Mouse (Mus musculus): ENCODE data around the gene Park7.

Gene Park7

DNA sequence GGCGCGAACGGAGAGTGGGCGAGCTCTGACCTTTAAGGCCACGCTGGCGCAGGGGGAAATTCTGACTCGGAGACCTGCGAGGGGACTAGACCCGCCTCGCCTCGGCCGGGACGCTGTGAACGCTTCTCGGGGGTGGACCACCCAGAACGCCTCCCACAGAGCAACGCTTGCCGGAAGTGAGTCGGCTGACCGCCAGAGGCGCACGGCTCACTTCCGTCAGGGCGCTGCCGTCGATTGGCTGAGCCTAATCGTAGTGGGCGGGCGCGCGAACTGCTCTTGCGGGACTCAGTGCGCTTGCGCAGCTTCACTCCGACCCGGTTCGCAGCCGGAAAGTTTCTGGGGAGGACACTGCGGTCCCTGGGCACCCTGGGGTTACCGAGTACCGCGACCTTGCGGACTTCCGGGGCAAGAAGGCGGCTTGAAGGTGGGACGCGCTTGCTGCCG lies at the start of gene Park7, which contains the start of gene Tnfrsf9:
Gene Park7 (minus strand): TSS at position 148 of the 444 bp plus-strand sequence.
Gene Tnfrsf9 (plus strand): TSS at position 273 of the 444 bp plus-strand sequence.
- DNase-seq = peak; percentile 97 to 98

DNA sequence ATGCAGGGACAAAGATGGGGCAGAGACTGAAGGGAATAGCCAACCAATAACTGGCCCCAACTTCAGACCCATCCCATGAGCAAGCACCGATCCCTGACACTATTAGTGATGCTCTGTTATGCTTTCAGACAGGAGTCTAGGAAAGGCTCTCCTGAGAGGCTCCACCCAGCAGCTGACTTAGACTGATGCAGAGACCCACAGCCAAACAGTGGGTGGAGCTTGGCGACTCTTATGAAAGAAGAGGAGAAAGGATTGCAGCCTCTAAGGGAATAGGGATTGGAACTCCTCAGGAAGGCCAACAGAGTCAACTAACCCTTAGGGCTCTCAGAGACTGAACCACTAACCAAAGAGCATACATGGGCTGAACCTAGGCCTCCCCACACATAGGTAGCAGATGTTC lies 49.5 kb upstream of the Park7 start:
- DNase-seq = no peak

DNA sequence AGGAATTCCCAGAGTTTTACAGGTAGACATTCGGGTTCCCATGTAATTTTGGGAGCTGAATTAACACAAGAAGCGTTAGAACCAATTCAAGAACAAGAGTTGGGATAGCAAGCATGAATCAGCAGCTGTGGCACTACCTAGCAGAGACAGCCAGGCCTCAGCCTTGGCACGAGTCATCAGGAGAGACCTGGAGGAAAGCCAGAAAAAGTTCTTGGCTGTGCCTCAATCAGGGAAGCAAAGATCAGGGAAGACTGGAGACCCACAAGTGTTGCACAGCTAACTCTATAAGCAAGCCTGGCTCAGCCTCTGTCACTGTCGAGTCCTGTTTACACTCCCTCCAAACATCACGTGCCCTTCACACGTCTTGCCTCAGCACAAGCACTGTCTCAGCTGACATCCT lies 48.0 kb upstream of the Park7 start:
- DNase-seq = no peak

DNA sequence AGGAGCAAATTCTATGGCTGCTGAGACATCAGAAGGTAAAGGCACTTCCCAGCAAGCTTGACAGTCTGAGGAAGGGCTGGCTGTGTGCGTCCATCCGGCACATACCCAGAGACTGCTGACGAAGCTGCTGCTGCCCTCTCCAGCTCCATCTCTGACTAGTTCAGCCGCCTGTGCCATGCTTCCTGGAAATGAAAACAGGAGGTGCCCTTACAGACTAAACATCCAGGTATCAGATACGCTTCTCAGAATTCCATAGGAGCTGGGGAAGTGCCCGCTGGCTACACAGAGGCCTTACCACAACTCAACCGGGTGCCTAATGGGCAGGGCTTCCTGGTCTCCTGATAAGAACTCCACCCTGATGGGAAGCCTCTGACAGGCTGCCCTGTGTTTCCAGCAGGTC lies 44.3 kb upstream of the Park7 start:
- DNase-seq = no peak

DNA sequence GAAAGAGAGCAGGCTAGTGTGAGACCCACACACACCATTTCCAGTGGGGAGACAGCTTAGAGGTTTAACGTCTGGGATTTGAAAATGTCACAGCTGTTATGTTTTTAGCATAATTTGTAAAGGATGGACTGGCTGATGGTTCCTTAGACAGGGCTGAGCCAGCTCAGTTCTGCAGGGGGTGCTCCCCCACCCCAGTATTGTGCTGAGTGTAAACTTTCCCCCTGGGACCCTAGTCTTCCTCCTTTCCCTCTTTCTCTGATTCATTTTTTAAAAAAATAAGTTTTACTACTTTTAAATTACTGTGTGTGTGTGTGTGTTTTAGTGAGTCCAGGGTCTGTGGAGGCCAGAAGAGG lies 42.8 kb upstream of the Park7 start:
- no peak for DNase-seq

DNA sequence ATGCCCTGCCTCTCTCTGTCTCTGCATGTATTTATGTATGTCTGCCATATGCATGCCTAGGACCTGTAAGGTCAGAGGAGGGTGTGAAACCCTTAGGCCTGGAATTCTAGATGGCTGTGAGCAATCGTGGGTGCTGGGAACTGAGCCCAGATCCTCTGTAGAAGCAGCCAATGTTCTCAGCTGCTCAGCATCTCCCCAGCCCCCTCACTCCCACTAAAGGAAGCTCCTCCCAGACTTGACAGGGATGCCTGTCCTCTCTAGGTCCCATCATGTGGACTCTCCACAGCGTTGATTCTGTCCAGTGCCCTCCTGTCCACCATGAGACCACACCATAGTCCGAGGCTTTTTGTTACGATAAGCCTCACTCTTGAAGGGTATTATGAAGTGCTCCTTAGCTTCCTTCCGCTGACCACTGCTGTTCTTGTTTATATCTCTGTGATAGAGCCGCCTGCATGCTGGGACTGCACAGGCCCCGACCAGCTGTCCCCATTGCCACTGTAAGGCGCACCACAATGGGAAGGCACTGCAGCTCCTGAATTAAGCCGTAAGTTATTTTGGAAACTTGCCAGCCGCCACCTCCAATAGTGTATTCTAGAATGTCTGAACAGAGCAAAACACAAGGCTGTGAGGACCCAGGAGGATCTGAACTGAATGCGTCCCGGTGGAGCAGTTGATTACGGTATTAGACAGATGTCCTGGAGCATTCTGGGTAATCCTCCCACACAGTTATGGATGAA lies 42.3 kb upstream of the Park7 start:
- no peak for DNase-seq

DNA sequence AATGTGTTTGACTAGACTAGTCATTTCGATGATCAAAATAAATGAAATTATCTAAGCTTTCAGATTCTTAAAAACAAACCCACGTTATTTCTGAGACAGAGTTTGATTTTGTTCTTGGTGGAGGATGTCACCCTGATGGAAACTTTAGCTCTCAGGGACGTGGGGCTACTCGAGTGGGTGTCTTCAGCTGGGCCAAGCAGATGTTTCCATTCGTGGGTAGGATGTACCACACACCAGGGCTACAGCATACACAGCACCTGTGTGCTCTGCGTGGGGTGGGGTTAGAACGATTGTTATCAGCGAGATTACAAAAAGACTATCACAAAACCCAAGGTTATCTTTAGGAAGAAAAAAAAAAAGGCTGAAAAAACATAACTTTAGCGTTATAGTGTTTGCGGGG lies 36.7 kb upstream of the Park7 start:
- no peak for DNase-seq

DNA sequence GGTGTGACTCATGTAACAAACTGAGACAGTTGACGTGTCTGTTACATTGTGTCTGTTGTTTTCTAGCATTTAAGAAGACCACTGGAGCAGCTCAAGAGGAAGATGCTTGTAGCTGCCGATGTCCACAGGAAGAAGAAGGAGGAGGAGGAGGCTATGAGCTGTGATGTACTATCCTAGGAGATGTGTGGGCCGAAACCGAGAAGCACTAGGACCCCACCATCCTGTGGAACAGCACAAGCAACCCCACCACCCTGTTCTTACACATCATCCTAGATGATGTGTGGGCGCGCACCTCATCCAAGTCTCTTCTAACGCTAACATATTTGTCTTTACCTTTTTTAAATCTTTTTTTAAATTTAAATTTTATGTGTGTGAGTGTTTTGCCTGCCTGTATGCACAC lies 30.5 kb upstream of the Park7 start:
- no peak for DNase-seq

DNA sequence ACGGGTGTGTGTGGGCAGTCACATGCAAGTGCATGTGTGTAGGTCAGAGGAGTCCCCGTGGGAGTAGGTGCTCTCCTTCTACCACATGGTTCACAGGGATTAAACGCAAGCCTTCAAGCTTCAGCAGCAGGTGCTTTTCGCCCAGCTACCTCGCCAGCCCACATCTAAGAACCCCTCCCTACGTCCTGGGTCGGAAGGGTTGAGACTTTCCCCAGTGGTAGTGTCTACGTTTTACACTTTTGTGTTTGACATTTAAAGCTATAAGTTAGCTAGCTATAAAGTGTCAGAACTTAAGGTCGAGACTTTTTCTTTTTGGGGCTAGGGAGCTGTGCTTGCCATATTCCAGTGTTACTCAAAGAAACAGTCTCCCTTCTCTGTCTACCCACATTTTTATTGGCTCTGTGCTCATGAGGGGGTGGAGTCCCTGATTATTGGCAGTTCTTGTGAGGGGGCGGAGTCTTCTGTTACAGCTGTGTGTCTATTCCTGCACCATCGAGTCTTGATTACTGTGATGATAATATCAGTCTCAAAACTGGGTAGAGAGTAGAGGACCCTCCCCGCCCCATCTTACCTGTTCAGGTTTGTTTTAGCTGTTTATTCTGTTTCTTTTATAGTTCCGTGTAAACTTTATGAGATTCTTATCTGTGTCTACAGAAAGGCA lies 25.9 kb upstream of the Park7 start:
- no peak for DNase-seq

DNA sequence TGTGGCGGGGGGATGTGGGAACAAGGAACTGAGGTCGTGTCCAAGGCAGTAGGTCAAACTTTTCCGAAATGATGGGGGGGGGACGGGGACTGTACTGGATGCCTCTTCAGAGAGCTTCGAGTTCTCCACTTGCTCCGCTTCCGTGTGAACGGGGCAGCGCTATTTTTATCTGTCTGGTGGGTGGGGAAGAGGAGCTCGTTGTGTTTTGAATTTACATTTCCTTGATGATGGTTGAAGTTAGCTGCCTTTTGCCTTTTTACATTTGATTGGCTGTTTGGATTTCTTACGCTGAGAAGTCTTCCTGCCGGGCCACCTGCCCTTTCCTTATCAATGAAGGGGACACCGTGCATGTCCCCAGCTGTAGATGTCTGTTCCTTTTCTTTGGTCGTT lies 23.8 kb upstream of the Park7 start:
- no peak for DNase-seq

DNA sequence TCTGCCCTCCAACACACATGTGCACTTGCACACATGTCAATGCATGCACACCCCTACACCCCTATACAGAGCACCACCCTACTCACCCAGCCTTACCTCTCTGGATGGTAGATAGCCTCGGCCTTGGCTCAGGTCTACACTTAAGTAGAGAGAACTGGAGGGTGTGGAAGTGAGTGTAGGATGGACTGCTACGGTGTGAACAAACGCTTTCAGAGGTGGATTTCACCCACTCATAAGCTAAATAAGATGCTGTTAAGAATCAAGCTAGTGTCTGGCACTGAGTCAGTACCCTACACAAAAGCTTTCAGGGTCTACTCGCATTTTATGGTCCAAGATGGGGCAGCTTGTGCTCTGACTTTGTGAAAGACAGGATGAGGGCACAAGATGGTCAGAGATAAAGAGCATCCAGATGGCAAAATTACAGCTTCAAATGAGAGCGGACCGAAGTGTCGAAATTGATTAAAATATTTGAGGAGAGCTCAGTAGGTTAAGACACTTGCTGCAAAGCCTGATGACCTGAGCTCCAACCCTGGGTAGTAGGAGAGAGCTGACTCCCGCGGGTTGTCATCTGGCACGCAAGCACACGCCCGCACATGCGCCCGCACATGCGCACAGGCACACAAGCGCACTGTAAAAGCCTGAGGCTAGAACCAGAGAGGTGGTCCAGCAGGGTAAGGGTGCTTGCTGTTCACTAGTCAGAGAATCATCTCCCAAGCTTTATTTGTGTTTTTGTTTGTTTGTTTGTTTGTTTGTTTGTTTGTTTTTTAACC lies 23.2 kb upstream of the Park7 start:
- DNase-seq = peak; percentile 62 to 66

DNA sequence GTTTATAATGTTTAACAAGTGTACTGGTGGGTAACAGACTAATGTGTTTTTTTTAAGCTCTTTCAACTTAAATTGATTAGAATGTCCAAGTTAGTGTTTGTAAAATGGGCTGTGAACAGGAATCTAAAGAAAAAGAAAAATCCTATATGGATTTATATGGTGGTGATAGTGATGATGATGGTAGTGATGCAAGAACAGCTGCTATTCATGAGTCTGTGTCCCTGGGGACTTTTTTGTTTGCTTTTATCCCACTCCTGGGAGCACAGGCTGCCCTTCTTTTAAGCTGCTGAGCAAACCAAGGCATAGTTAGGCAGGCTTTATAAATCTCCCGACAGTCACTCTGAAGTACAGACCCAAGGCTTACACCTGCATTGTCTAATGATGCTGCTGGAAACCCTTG lies 19.3 kb upstream of the Park7 start:
- no peak for DNase-seq

DNA sequence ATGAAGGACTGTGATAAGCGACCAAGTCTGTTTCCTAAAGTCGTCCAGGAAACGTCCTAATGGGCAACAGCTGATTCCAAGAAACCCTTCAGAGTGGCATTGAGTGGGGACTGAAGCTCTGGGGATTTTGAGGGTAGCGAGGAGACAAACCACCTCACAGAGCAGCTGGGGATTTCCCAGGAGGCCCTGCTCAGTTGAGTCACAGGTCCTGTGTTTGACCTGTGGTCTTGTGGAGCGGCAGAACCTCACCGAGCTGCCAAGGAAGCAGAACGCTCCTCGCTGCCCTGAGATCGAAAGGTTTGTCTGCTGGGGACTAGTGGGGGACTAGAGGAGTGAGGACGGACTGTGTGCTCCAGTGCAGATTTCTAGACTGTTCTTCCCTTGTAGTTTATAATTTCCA lies 13.6 kb upstream of the Park7 start:
- no peak for DNase-seq

DNA sequence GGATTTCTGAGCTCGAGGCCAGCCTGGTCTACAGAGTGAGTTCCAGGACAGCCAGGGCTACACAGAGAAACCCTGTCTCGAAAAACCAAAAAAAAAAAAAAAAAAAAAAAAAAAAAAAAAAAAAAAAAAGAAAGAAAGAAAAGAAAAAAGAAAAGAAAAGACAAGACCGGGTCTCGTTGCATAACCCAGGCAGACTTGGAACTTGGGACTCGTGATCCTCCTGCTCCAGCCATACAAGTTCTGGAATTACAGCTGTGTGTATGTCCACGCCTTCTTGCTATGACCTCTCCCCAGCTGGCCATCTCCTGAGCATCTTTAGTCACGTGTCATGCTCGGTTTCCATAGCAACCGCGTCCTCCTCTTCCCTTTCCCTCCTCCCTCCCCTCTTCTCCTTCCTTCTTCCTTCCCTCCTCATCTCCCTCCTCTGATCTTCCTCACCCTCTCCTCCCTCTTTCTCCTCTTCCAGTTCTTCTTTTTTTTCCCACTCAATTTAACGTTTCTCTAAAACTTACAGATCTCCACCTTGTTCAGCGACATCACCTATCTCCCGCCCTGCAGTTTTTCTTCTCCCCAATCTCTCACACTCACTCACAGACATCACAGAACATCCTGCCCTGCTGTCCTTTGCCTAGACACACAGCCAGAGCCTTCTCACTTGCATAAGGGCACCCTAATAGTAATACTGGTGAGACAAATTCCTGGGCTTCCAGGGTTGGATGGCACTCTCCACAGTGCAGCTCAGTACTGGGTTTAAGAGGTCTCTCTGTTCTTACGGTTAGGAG lies 12.9 kb upstream of the Park7 start:
- no peak for DNase-seq

DNA sequence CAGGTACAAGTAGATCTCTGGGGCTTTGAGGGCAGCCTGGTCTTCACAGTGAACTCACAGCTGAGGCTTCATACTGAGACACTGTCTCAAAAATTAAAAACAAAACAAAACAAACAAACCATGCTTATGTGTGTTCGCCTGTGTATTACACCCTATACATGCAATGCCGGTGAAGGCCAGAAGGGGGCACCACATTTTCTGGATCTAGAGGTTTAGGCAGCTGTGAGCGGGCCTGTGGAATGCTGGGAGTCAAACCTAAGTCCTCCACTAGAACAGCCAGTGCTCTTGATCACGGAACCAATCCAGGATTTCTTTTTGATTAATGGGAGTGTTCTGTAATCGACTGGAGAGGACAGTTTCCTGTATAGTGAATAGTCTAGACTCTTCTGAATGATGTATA lies 11.7 kb upstream of the Park7 start:
- no peak for DNase-seq

DNA sequence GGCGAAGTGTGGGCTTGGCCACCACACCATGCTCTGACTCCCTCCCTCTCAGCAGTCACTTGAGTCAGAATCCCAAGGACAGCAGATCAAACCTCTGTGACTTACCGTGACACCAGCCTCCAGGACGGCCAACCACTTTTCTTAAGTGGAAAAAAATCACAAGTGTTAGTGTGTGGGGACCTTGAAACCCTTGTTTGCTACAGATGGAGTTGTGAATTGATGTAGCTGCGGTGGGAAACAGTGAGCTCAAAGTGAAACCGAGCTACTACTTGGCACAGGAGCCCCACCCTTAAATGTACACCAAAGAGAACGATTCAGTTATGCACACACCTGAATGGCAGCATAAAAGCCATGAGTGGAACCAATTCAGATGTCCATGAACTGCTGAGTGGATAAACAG lies 10.7 kb upstream of the Park7 start:
- no peak for DNase-seq

DNA sequence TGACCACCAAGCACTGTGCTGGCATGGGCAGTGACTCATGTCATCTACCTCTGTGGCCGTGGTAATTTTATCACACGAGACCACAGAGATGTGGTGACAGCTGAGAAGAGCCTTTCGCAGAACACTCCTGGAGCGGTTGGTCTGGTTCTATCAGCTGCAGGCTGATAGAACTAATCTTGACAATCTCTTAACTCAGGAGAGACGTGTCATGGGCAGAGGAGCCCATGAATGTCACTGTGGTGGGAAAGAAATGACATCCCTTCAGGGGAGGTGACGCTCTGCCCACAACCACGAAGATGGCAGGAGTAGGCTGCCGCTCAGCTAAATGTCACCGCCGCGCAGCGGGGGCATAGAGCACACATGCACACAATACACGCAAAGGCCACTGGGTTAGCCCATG lies 10.1 kb upstream of the Park7 start:
- no peak for DNase-seq

DNA sequence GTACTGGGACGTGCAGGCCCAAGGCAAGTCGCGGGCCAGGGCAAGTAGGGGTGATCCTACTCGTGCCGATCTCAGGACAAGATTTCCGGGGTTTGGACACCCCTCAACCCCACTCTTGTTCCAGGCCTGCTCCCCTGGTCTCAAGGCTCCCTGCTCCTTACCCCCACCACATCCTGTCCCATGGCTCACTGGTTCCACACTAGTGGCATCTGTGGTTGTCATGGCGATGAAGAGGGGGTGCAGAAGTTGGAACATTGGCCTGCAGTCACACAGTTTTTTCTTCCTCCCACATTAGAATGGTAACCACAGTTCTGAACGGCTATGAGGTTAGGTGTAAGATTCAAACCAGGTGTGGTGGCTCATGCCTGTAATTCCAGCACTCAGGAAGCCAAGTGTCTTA lies 7.0 kb upstream of the Park7 start:
- no peak for DNase-seq

DNA sequence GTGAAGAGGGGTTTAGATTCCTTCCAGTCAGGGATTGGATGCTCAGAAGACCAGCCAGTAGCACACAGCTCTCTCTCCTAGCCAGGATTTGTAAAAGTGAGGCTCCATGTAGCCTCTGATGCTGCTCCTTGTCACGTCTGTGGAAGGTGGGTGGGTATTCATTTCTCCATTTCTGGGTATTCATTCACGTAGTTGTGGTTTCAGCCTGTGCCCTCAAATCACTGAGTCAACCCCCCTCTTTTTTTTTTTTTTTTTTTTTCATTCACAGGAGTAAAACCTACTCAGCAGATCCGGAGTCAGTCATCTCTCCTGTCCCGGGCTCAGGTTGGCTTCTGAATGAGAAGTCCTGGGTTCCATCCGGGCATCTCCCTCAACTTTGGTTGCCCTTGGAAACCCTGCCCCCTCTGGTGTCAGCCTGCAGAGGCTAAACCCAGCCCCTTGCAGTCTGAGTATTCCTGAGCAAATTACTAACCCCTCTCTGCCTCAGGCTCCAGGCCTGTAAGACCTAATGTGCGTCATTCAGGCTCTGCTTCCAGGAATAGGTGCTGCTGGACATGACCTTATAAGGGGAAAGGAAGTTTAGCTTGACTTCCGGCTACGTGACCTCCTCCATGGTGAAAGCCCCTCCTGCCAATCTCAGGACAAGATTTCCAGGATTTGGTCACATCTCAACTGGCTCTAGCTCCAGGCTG lies 3.2 kb upstream of the Park7 start:
- DNase-seq = no peak

DNA sequence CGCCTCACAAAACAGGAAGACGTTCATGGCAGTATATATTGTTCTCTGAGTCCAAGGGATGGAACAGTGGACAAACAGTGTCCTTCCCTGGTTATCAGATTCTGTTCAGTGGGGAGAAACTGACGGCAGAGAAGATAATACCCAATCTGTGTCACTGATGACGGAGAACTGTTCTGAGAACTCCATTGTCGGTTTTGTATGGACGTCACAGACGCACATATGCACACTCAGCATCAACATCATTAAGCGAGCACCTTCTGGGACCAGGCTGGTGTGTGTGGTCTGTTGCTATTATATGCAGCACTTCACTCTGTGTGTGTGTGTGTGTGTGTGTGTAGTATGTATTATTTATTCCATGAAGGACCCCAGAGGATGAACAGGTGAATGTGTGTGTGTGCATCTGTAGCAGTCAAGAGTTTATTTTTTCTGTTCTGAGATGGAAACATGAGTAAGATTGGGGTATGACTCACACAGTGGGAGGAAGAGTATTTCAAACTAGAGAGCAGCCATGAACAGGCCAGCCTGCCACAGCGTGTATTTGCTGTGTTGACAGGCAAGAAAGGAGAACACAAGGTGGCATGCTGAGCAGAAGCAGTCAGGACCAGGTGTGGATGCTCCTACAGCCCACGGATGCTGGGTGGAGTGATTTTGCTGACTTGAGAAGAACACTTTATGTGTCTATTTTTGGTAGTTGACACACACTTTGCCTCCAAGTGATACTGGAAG lies 1.1 kb upstream of the Park7 start:
- no peak for DNase-seq

DNA sequence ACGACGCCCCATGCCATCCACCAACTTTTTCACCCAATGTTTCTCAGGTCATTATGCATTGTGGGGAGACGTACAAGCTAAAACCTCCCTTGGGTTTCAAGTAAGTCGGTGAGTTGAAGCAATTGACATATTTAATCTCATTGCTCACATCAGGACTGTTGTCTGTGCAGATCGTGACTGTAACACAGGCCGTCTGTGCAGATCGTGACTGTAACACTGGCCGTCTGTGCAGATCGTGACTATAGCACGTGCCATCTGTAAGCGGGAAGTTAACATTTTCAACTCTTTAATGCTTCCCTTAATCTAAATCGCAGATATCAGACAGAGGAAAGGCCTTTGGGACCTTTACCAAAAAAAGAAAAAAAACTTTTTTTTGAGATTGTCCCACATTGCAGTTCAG lies 494 bp downstream of the Park7 start:
- no peak for DNase-seq
